Mouse (Mus musculus): ENCODE results near the gene Malsu1. TPM values are rescaled to one million over a fixed set of nuclear protein-coding genes. Genes with fewer than 3 reads are reported as not detected.

The Malsu1 gene
- polyA plus RNA-seq, 1 experiment: 19.6 TPM

GRCm38 (mm10) chr6:49031230-49031629 is 42.4 kb upstream of the Malsu1 start:
- Histone ChIP-seq H3ac (ENCODE audit: control insufficient read depth, insufficient read length) (no peak overlapping the region), H3K27me3 (ENCODE audit: control insufficient read depth, insufficient read depth, insufficient read length) (peaks cover 17% of the 10 kb centered on the region), H3K79me2 (ENCODE audit: control insufficient read depth, insufficient read depth) (no peaks in the 10 kb centered on the region), H3K4me2 (ENCODE audit: low read depth) (no peak overlapping the region), H3K4me3 (no peak overlapping the region), H3K36me3 (ENCODE audit: control insufficient read depth, insufficient read depth) (no peaks in the 10 kb centered on the region)
- no peak for TF ChIP-seq USF1 (IDR thresholded peaks at IDR 0.05; ENCODE audit: low read depth)
- no peak for TF ChIP-seq TCF3 (IDR thresholded peaks at IDR 0.05; ENCODE audit: insufficient read length, low read depth)
- TF ChIP-seq E2F4 (IDR thresholded peaks at IDR 0.05; ENCODE audit: insufficient read depth): no peak
- TF ChIP-seq MAX (IDR thresholded peaks at IDR 0.05; ENCODE audit: low read depth): no peak
- TF ChIP-seq TCF12 (IDR thresholded peaks at IDR 0.05; ENCODE audit: insufficient read depth, poor library complexity, severe bottlenecking): no peak

- no peak overlapping the region for H3K4me2 ChIP-seq (ENCODE audit: low read depth)
- no peaks in the 10 kb centered on the region for H3K36me3 ChIP-seq (ENCODE audit: control insufficient read depth, insufficient read depth)
- no peak overlapping the region for H3K4me3 ChIP-seq
- H3K27me3 ChIP-seq (ENCODE audit: control insufficient read depth, insufficient read depth, insufficient read length): peaks cover 17% of the 10 kb centered on the region
- no peak for TF ChIP-seq USF1 (IDR thresholded peaks at IDR 0.05; ENCODE audit: low read depth)
- TF ChIP-seq TCF3 (IDR thresholded peaks at IDR 0.05; ENCODE audit: insufficient read length, low read depth): no peak
- no peak for TF ChIP-seq MYOG (IDR thresholded peaks at IDR 0.05; ENCODE audit: control insufficient read depth in 1 of 3, insufficient read depth in 1 of 3, insufficient read length in 2 of 3, low read depth in 2 of 3)
- H3K79me2 ChIP-seq (ENCODE audit: control insufficient read depth, insufficient read depth): no peaks in the 10 kb centered on the region
- no peak overlapping the region for H3ac ChIP-seq (ENCODE audit: control insufficient read depth, insufficient read length)
These were observed 40.8 kb upstream of the Malsu1 start for GRCm38 (mm10) chr6:49032783-49033182.

GRCm38 (mm10) chr6:49036275-49037267 is 37.0 kb upstream of the Malsu1 start, which contains the start of gene Gpnmb:
TSS of gene Gpnmb (plus strand) at chr6:49036546.
- H3ac ChIP-seq (ENCODE audit: control insufficient read depth, insufficient read length): no peak within 1 kb of the TSS
- H3K36me3 ChIP-seq (ENCODE audit: control insufficient read depth, insufficient read depth): no peaks in the 10 kb centered on the region
- no peak within 1 kb of the TSS for H3K4me3 ChIP-seq
- TF ChIP-seq POLR2A (IDR thresholded peaks at IDR 0.05; ENCODE audit: insufficient read length, low read depth): no peak
- no peak for TF ChIP-seq MYOG (IDR thresholded peaks at IDR 0.05; ENCODE audit: control insufficient read depth in 1 of 3, insufficient read depth in 1 of 3, insufficient read length in 2 of 3, low read depth in 2 of 3)
- TF ChIP-seq SRF (IDR thresholded peaks at IDR 0.05; ENCODE audit: control insufficient read depth, insufficient read length, low read depth): no peak
- TF ChIP-seq E2F4 (IDR thresholded peaks at IDR 0.05; ENCODE audit: insufficient read depth): no peak
- TF ChIP-seq TCF12 (IDR thresholded peaks at IDR 0.05; ENCODE audit: insufficient read depth, poor library complexity, severe bottlenecking): no peak
- no peak for TF ChIP-seq REST (IDR thresholded peaks at IDR 0.05; ENCODE audit: insufficient read depth, insufficient read length)
- no peak for TF ChIP-seq TCF3 (IDR thresholded peaks at IDR 0.05; ENCODE audit: insufficient read length, low read depth)
- no peaks in the 10 kb centered on the region for H3K79me2 ChIP-seq (ENCODE audit: control insufficient read depth, insufficient read depth)
- H3K4me2 ChIP-seq (ENCODE audit: low read depth): no peak within 1 kb of the TSS
- H3K27me3 ChIP-seq (ENCODE audit: control insufficient read depth, insufficient read depth, insufficient read length): peaks cover 13% of the 10 kb centered on the region

GRCm38 (mm10) chr6:49037268-49037662 is 36.3 kb upstream of the Malsu1 start:
- Histone ChIP-seq H3K4me2 (ENCODE audit: low read depth) (no peak overlapping the region), H3K79me2 (ENCODE audit: control insufficient read depth, insufficient read depth) (no peaks in the 10 kb centered on the region), H3K4me3 (no peak overlapping the region), H3K27me3 (ENCODE audit: control insufficient read depth, insufficient read depth, insufficient read length) (peaks cover 12% of the 10 kb centered on the region), H3K36me3 (ENCODE audit: control insufficient read depth, insufficient read depth) (no peaks in the 10 kb centered on the region), H3ac (ENCODE audit: control insufficient read depth, insufficient read length) (no peak overlapping the region)
- no peak for TF ChIP-seq TCF12 (IDR thresholded peaks at IDR 0.05; ENCODE audit: insufficient read depth, poor library complexity, severe bottlenecking)

GRCm38 (mm10) chr6:49039470-49040180 is 34.0 kb upstream of the Malsu1 start:
- Histone ChIP-seq H3K36me3 (ENCODE audit: control insufficient read depth, insufficient read depth) (no peaks in the 10 kb centered on the region), H3K27me3 (ENCODE audit: control insufficient read depth, insufficient read depth, insufficient read length) (no peaks in the 10 kb centered on the region), H3ac (ENCODE audit: control insufficient read depth, insufficient read length) (no peak overlapping the region), H3K79me2 (ENCODE audit: control insufficient read depth, insufficient read depth) (no peaks in the 10 kb centered on the region), H3K4me2 (ENCODE audit: low read depth) (peak overlapping the region; percentile 42), H3K4me3 (no peak overlapping the region)
- no peak for TF ChIP-seq POLR2A (IDR thresholded peaks at IDR 0.05; ENCODE audit: insufficient read length, low read depth)
- TF ChIP-seq CEBPB (IDR thresholded peaks at IDR 0.05; ENCODE audit: insufficient read depth, poor library complexity, severe bottlenecking): no peak
- TF ChIP-seq TCF3 (IDR thresholded peaks at IDR 0.05; ENCODE audit: insufficient read length, low read depth): no peak

GRCm38 (mm10) chr6:49046502-49046901 is 27.1 kb upstream of the Malsu1 start:
- no peaks in the 10 kb centered on the region for H3K79me2 ChIP-seq (ENCODE audit: control insufficient read depth, insufficient read depth)
- peak overlapping the region; percentile 18 for H3K4me2 ChIP-seq (ENCODE audit: low read depth)
- TF ChIP-seq SRF (IDR thresholded peaks at IDR 0.05; ENCODE audit: control insufficient read depth, insufficient read length, low read depth) (no peak), MYOG (IDR thresholded peaks at IDR 0.05; ENCODE audit: control insufficient read depth in 1 of 3, insufficient read depth in 1 of 3, insufficient read length in 2 of 3, low read depth in 2 of 3) (peak in 2 of 3 experiments; percentile 82 to 95), TCF3 (IDR thresholded peaks at IDR 0.05; ENCODE audit: insufficient read length, low read depth) (peak; percentile 94), TCF12 (IDR thresholded peaks at IDR 0.05; ENCODE audit: insufficient read depth, poor library complexity, severe bottlenecking) (peak; percentile 95), MYOD1 (IDR thresholded peaks at IDR 0.05; ENCODE audit: control insufficient read depth in 1 of 3, insufficient read length in 2 of 3, low read depth in 2 of 3) (peak; percentile 30 to 99 (median 98))
- no peak overlapping the region for H3K4me3 ChIP-seq
- no peaks in the 10 kb centered on the region for H3K36me3 ChIP-seq (ENCODE audit: control insufficient read depth, insufficient read depth)
- H3ac ChIP-seq (ENCODE audit: control insufficient read depth, insufficient read length): no peak overlapping the region
- no peaks in the 10 kb centered on the region for H3K27me3 ChIP-seq (ENCODE audit: control insufficient read depth, insufficient read depth, insufficient read length)

Data from myocyte (in vitro differentiated cells).